Mouse (Mus musculus) liver, embryonic 14.5 days (tissue): ENCODE results near the gene Foxf2. TPM values are rescaled to one million over a fixed set of nuclear protein-coding genes. Genes with fewer than 3 reads are reported as not detected.

Source experiments
- ATAC-seq: fragments of 200-750 bp; cut with Nextera tagmentation; 2 replicates; pipeline ENCODE4 v1.8.0; 2017; ENCODE audit warnings: moderate number of reproducible peaks, mild to moderate bottlenecking, moderate library complexity; ENCODE audit not compliant: insufficient read depth
- DNase-seq, 3 experiments: peaks; one replicate each; pipeline ENCODE4 v3.0.0-alpha.2; 2012 to 2013; ENCODE audit warnings: low read depth in 3 of 3, low spot score in 3 of 3
- H3K27ac ChIP-seq: fragments of 300-500 bp; sonication (generic); 2 replicates; pipeline ENCODE4 v1.5.1; 2014; ENCODE audit warnings: moderate library complexity, mild to moderate bottlenecking, control low read depth, inconsistent platforms
- H3K27me3 ChIP-seq: fragments of 300-500 bp; sonication (generic); 2 replicates; pipeline ENCODE4 v1.6.1; 2014; ENCODE audit warnings: mild to moderate bottlenecking, low read length, moderate library complexity; ENCODE audit not compliant: control insufficient read depth, insufficient read depth
- H3K36me3 ChIP-seq: fragments of 300-500 bp; sonication (generic); replicated peaks from 2 replicates; pipeline ENCODE4 v1.6.1; 2014; ENCODE audit warnings: low read depth; ENCODE audit not compliant: control insufficient read depth, insufficient read depth
- H3K4me1 ChIP-seq, 2 experiments: fragments of 200-500 bp in 1 of 2; fragments of 300-500 bp in 1 of 2; sonication (generic) in 1 of 2; replicated peaks; 2 replicates each; pipeline ENCODE4 v1.6.1; 2012 to 2014; ENCODE audit warnings: antibody characterized with exemption in 1 of 2, inconsistent platforms in 1 of 2, low read length in 1 of 2; ENCODE audit not compliant: control insufficient read depth in 2 of 2, insufficient read depth in 2 of 2
- H3K4me2 ChIP-seq: fragments of 300-500 bp; sonication (generic); 2 replicates; pipeline ENCODE4 v1.6.1; 2014; ENCODE audit warnings: low read depth, mild to moderate bottlenecking, control low read depth, moderate library complexity
- H3K4me3 ChIP-seq, 2 experiments: fragments of 200-500 bp in 1 of 2; fragments of 300-500 bp in 1 of 2; sonication (generic) in 1 of 2; 2 replicates each; pipeline ENCODE4 v1.5.1; 2012 to 2014; ENCODE audit warnings: low read depth in 2 of 2, low read length in 2 of 2, mild to moderate bottlenecking in 2 of 2, control low read depth in 1 of 2, inconsistent platforms in 1 of 2, moderate library complexity in 1 of 2; ENCODE audit not compliant: insufficient read depth in 1 of 2
- H3K9ac ChIP-seq: fragments of 300-500 bp; sonication (generic); replicated peaks from 2 replicates; pipeline ENCODE4 v1.6.1; 2014; ENCODE audit warnings: mild to moderate bottlenecking, control low read depth, moderate library complexity
- H3K9me3 ChIP-seq: fragments of 300-500 bp; sonication (generic); 2 replicates; pipeline ENCODE4 v1.6.1; 2016; ENCODE audit warnings: low read length, mixed read lengths; ENCODE audit not compliant: control insufficient read depth
- CTCF ChIP-seq: IDR thresholded peaks from 2 replicates; pipeline ENCODE4 v1.5.1; 2016; ENCODE audit warnings: antibody characterized with exemption, low read depth, control low read depth
- EP300 ChIP-seq: IDR thresholded peaks from 2 replicates; pipeline ENCODE4 v1.6.1; 2016; ENCODE audit warnings: antibody characterized with exemption, low read depth
- WGBS: fragments of 180-500 bp; shearing (Covaris S2); extraction: QIAGEN DNeasy Blood & Tissue Kit; methylation state at CpG from one replicate; pipeline ENCODE4 v1.1.7; 2014; ENCODE audit not compliant: insufficient replicate concordance; 5-methylcytosine and 5-hydroxymethylcytosine counted together
- polyA plus RNA-seq, 2 experiments: library from polyadenylated mRNA; depleted of rRNA in 1 of 2; stranded (reverse) in 1 of 2; unstranded in 1 of 2; fragments of >200 nt; fragmentation: Nextera tagmentation in 1 of 2; extraction: Ambion mirVana in 1 of 2; gene quantifications; 2 replicates each; pipeline versions ENCODE4 v1.2.1 to v1.2.3; 2012 to 2014

Gene Foxf2
- polyA plus RNA-seq, 2 experiments = 0.09 TPM; not detected in 1

- DNase-seq (no peak), ATAC-seq (no peak)
- Histone ChIP-seq H3K27me3 (no peaks in the 10 kb centered on the region), H3K4me3 (no peak overlapping the region), H3K9ac (no peak overlapping the region), H3K4me1 (no peaks in the 10 kb centered on the region), H3K4me2 (no peak overlapping the region), H3K27ac (no peak overlapping the region), H3K36me3 (no peaks in the 10 kb centered on the region), H3K9me3 (no peaks in the 10 kb centered on the region)
- 56% methylated on average over 5 of the region's 5 CpGs for WGBS
- TF ChIP-seq CTCF = no peak
- no peak for TF ChIP-seq EP300
Measured at GRCm38 (mm10) chr13:31587341-31587740, 38.3 kb upstream of the Foxf2 start.

GRCm38 (mm10) chr13:31599576-31599975 is 26.0 kb upstream of the Foxf2 start:
- DNase-seq = no peak
- H3K4me2 ChIP-seq = no peak overlapping the region
- H3K4me1 ChIP-seq = no peaks in the 10 kb centered on the region
- 62% methylated on average over 5 of the region's 5 CpGs for WGBS
- H3K4me3 ChIP-seq = no peak overlapping the region
- H3K36me3 ChIP-seq = no peaks in the 10 kb centered on the region
- H3K27me3 ChIP-seq = no peaks in the 10 kb centered on the region
- H3K9ac ChIP-seq = no peak overlapping the region
- H3K9me3 ChIP-seq = no peaks in the 10 kb centered on the region
- no peak for TF ChIP-seq CTCF
- TF ChIP-seq EP300 = no peak
- no peak overlapping the region for H3K27ac ChIP-seq
- ATAC-seq = no peak

- 63% methylated on average over 6 of the region's 6 CpGs for WGBS
- Histone ChIP-seq H3K9ac (no peak overlapping the region), H3K27me3 (no peaks in the 10 kb centered on the region), H3K9me3 (no peaks in the 10 kb centered on the region), H3K4me3 (no peak overlapping the region), H3K4me1 (no peaks in the 10 kb centered on the region), H3K36me3 (no peaks in the 10 kb centered on the region), H3K4me2 (no peak overlapping the region), H3K27ac (no peak overlapping the region)
- no peak for DNase-seq
- TF ChIP-seq CTCF (no peak), EP300 (no peak)
- ATAC-seq = no peak
Measured at GRCm38 (mm10) chr13:31603964-31604363, 21.7 kb upstream of the Foxf2 start.

GRCm38 (mm10) chr13:31614724-31615465 is 10.7 kb upstream of the Foxf2 start:
- TF ChIP-seq CTCF = no peak
- TF ChIP-seq EP300 = no peak
- Histone ChIP-seq H3K9ac (no peak overlapping the region), H3K4me1 (no peaks in the 10 kb centered on the region), H3K27ac (no peak overlapping the region), H3K27me3 (peaks cover 71% of the 10 kb centered on the region), H3K4me2 (no peak overlapping the region), H3K9me3 (no peaks in the 10 kb centered on the region), H3K4me3 (no peak overlapping the region), H3K36me3 (no peaks in the 10 kb centered on the region)
- ATAC-seq (no peak), DNase-seq (no peak)
- 4% methylated on average over 38 of the region's 38 CpGs for WGBS

GRCm38 (mm10) chr13:31615561-31616165 is 10.0 kb upstream of the Foxf2 start:
- DNase-seq = no peak
- TF ChIP-seq CTCF (no peak), EP300 (no peak)
- Histone ChIP-seq H3K27ac (no peak overlapping the region), H3K4me2 (no peak overlapping the region), H3K36me3 (no peaks in the 10 kb centered on the region), H3K4me3 (no peak overlapping the region), H3K9me3 (no peaks in the 10 kb centered on the region), H3K4me1 (no peaks in the 10 kb centered on the region), H3K27me3 (peaks cover 78% of the 10 kb centered on the region), H3K9ac (no peak overlapping the region)
- no peak for ATAC-seq
- WGBS = 3% methylated on average over 17 of the region's 17 CpGs
